Mouse (Mus musculus): ENCODE results near the gene Tbcd. TPM values are rescaled to one million over a fixed set of nuclear protein-coding genes. Genes with fewer than 3 reads are reported as not detected.
A peak's percentile ranks its signal among the peaks of the same experiment; 100 is the strongest.

Gene Tbcd
- total RNA-seq, 2 experiments from 2014 or later, result 13.6 to 14.1 TPM

GRCm38 (mm10) chr11:121520761-121521160, 69.0 kb downstream of the Tbcd start:
- intact Hi-C loops (cut with DNase I; ENCODE audit: low total_unique reads), result no loop called here
- DNase-seq, result no peak

GRCm38 (mm10) chr11:121522156-121522762, 70.5 kb downstream of the Tbcd start:
- no peak for DNase-seq
- intact Hi-C loops (cut with DNase I; ENCODE audit: low total_unique reads), result no loop called here

GRCm38 (mm10) chr11:121524191-121524590, 72.4 kb downstream of the Tbcd start:
- DNase-seq, result no peak
- intact Hi-C loops (cut with DNase I; ENCODE audit: low total_unique reads), result no loop called here

GRCm38 (mm10) chr11:121529747-121530146, 78.0 kb downstream of the Tbcd start:
- intact Hi-C loops (cut with DNase I; ENCODE audit: low total_unique reads), result no loop called here
- DNase-seq, result no peak

GRCm38 (mm10) chr11:121536528-121536927, 84.8 kb downstream of the Tbcd start:
- no peak for DNase-seq
- intact Hi-C loops (cut with DNase I; ENCODE audit: low total_unique reads), result no loop called here

GRCm38 (mm10) chr11:121542471-121542870, 90.7 kb downstream of the Tbcd start:
- no peak for DNase-seq
- intact Hi-C loops (cut with DNase I; ENCODE audit: low total_unique reads), result no loop called here

GRCm38 (mm10) chr11:121543287-121543856, 91.6 kb downstream of the Tbcd start:
- intact Hi-C loops (cut with DNase I; ENCODE audit: low total_unique reads), result no loop called here
- no peak for DNase-seq

- intact Hi-C loops (cut with DNase I; ENCODE audit: low total_unique reads), result no loop called here
- peak; percentile 43 for DNase-seq
Observed at GRCm38 (mm10) chr11:121543922-121544321, 92.2 kb downstream of the Tbcd start.

- DNase-seq, result no peak
- intact Hi-C loops (cut with DNase I; ENCODE audit: low total_unique reads), result no loop called here
Observed at GRCm38 (mm10) chr11:121544755-121545397, 93.1 kb downstream of the Tbcd start.

GRCm38 (mm10) chr11:121545398-121546034, 93.8 kb downstream of the Tbcd start:
- DNase-seq, result no peak
- intact Hi-C loops (cut with DNase I; ENCODE audit: low total_unique reads), result no loop called here

- intact Hi-C loops (cut with DNase I; ENCODE audit: low total_unique reads), result no loop called here
- no peak for DNase-seq
Observed at GRCm38 (mm10) chr11:121547234-121547633, 95.5 kb downstream of the Tbcd start.

- intact Hi-C loops (cut with DNase I; ENCODE audit: low total_unique reads), result no loop called here
- no peak for DNase-seq
Observed at GRCm38 (mm10) chr11:121547925-121548324, 96.2 kb downstream of the Tbcd start.

GRCm38 (mm10) chr11:121548996-121549842, 97.5 kb downstream of the Tbcd start:
- intact Hi-C loops (cut with DNase I; ENCODE audit: low total_unique reads), result no loop called here
- DNase-seq, result no peak

- intact Hi-C loops (cut with DNase I; ENCODE audit: low total_unique reads), result no loop called here
Observed at GRCm38 (mm10) chr11:121549843-121550647, 98.3 kb downstream of the Tbcd start.

GRCm38 (mm10) chr11:121551206-121551799, 99.6 kb downstream of the Tbcd start:
- intact Hi-C loops (cut with DNase I; ENCODE audit: low total_unique reads), result no loop called here
- no peak for DNase-seq

More at GRCm38 (mm10) chr11:121549843-121550647, 98.3 kb downstream of the Tbcd start:
- DNase-seq, result no peak

GRCm38 (mm10) chr11:121552167-121552566, 100.4 kb downstream of the Tbcd start:
- peak; percentile 30 for DNase-seq
- intact Hi-C loops (cut with DNase I; ENCODE audit: low total_unique reads), result no loop called here

GRCm38 (mm10) chr11:121552846-121553457, 101.2 kb downstream of the Tbcd start:
- DNase-seq, result peak; percentile 42
- intact Hi-C loops (cut with DNase I; ENCODE audit: low total_unique reads), result no loop called here

GRCm38 (mm10) chr11:121553458-121553857, 101.7 kb downstream of the Tbcd start:
- intact Hi-C loops (cut with DNase I; ENCODE audit: low total_unique reads), result no loop called here
- DNase-seq, result no peak

All from gastrocnemius, postnatal 14 days (tissue).